Mouse (Mus musculus): ENCODE data around the gene Donson.

DNA sequence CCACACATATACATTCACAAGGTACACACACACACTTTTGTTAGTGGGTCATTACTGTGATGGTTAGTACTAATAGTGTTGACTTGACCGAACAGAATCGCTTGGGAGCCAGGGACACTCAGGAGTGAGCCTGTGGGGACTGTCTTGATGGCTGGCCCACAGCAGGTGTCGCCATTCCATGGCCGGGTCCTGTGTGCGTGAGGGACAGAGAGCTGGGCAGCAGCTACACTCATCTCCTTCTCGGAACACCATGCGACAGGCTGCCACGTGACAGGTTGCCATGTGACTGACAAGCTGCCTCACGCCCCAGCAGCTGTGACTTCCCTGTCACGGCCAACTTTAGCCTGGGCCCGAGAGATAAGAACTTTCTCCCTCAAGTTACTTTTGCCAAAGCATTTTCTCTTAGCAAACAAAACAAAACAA is 28.4 kb upstream of the Donson start:
- TF ChIP-seq POLR2A (IDR thresholded peaks at IDR 0.05; ENCODE audit: control insufficient read depth, low read depth, low read length) (no peak), CTCF (IDR thresholded peaks at IDR 0.05; ENCODE audit: control insufficient read depth, insufficient read depth, insufficient replicate concordance, low read depth, low read length) (no peak)

Measured in testis, adult 2 months (tissue).